Mouse (Mus musculus) lung, embryonic 16.5 days (tissue): Measurements from ENCODE around the gene Ap5m1. TPM values are rescaled to one million over a fixed set of nuclear protein-coding genes. Genes with fewer than 3 reads are reported as not detected.

Experiments used
- ATAC-seq: fragments of 200-750 bp; cut with Nextera tagmentation; 2 replicates; pipeline ENCODE4 v1.8.0; 2017; ENCODE audit warnings: low read depth, mild to moderate bottlenecking, moderate library complexity
- H3K27ac ChIP-seq: fragments of 300-500 bp; sonication (generic); 2 replicates; pipeline ENCODE4 v1.5.1; 2014; ENCODE audit warnings: mild to moderate bottlenecking, control low read depth, low read length
- H3K27me3 ChIP-seq: fragments of 300-500 bp; sonication (generic); 2 replicates; pipeline ENCODE4 v1.6.1; 2014; ENCODE audit warnings: low read depth, low read length, mixed read lengths; ENCODE audit not compliant: control insufficient read depth, insufficient read depth
- H3K36me3 ChIP-seq: fragments of 300-500 bp; sonication (generic); 2 replicates; pipeline ENCODE4 v1.6.1; 2014; ENCODE audit warnings: low read length; ENCODE audit not compliant: control insufficient read depth, insufficient read depth
- H3K4me1 ChIP-seq: fragments of 300-500 bp; sonication (generic); replicated peaks from 2 replicates; pipeline ENCODE4 v1.6.1; 2014; ENCODE audit warnings: low read length, mixed read lengths; ENCODE audit not compliant: control insufficient read depth, insufficient read depth
- H3K4me2 ChIP-seq: fragments of 300-500 bp; sonication (generic); 2 replicates; pipeline ENCODE4 v1.6.1; 2014; ENCODE audit warnings: low read depth, low read length, control low read depth
- H3K4me3 ChIP-seq: fragments of 300-500 bp; sonication (generic); 2 replicates; pipeline ENCODE4 v1.5.1; 2014; ENCODE audit warnings: mild to moderate bottlenecking, low read length, control low read depth
- H3K9ac ChIP-seq: fragments of 300-500 bp; sonication (generic); 2 replicates; pipeline ENCODE4 v1.6.1; 2014; ENCODE audit warnings: low read length, control low read depth
- H3K9me3 ChIP-seq: fragments of 300-500 bp; sonication (generic); 2 replicates; pipeline ENCODE4 v1.6.1; 2016; ENCODE audit warnings: low read length; ENCODE audit not compliant: control insufficient read depth
- WGBS: fragments of 180-500 bp; shearing (Covaris S2); extraction: QIAGEN DNeasy Blood & Tissue Kit; methylation state at CpG from one replicate; pipeline ENCODE4 v1.1.7; 2014; 5-methylcytosine and 5-hydroxymethylcytosine counted together
- polyA plus RNA-seq: library from polyadenylated mRNA; unstranded; fragments of >200 nt; fragmentation: Nextera tagmentation; extraction: Ambion mirVana; gene quantifications from 2 replicates; pipeline ENCODE4 v1.2.1, GENCODE M21; 2015

The Ap5m1 gene
- polyA plus RNA-seq, 1 experiment from 2014 or later, result 24.7 TPM

GRCm38 (mm10) chr14:49072837-49073236 lies 6.9 kb downstream of the Ap5m1 start:
- ATAC-seq, result no peak
- H3K27me3 ChIP-seq, result no peaks in the 10 kb centered on the region
- H3K27ac ChIP-seq, result no peak overlapping the region
- WGBS, result 75% methylated on average over 2 of the region's 2 CpGs
- 0 out of 2 replicates have a peak, but pooled peaks cover under 1% of the 10 kb centered on the region for H3K4me1 ChIP-seq
- peaks cover 4% of the 10 kb centered on the region for H3K36me3 ChIP-seq
- H3K9ac ChIP-seq, result no peak overlapping the region
- H3K4me3 ChIP-seq, result no peak overlapping the region
- no peaks in the 10 kb centered on the region for H3K9me3 ChIP-seq
- H3K4me2 ChIP-seq, result no peak overlapping the region

GRCm38 (mm10) chr14:49073896-49074295 lies 8.0 kb downstream of the Ap5m1 start:
- Histone ChIP-seq H3K27me3 (no peaks in the 10 kb centered on the region), H3K27ac (no peak overlapping the region), H3K4me3 (no peak overlapping the region), H3K36me3 (peaks cover 4% of the 10 kb centered on the region), H3K9ac (no peak overlapping the region), H3K4me1 (no peaks in the 10 kb centered on the region), H3K4me2 (no peak overlapping the region), H3K9me3 (no peaks in the 10 kb centered on the region)
- ATAC-seq, result no peak
- 96% methylated on average over 7 of the region's 7 CpGs for WGBS

- Histone ChIP-seq H3K9ac (no peak overlapping the region), H3K27me3 (no peaks in the 10 kb centered on the region), H3K4me1 (no peaks in the 10 kb centered on the region), H3K27ac (no peak overlapping the region), H3K9me3 (no peaks in the 10 kb centered on the region), H3K36me3 (peaks cover 4% of the 10 kb centered on the region), H3K4me2 (no peak overlapping the region), H3K4me3 (no peak overlapping the region)
- ATAC-seq, result no peak
- WGBS, result 53% methylated on average over 2 of the region's 2 CpGs
These were observed 8.5 kb downstream of the Ap5m1 start for GRCm38 (mm10) chr14:49074361-49074760.

- 91% methylated on average over 2 of the region's 2 CpGs for WGBS
- Histone ChIP-seq H3K4me1 (no peaks in the 10 kb centered on the region), H3K9me3 (no peaks in the 10 kb centered on the region), H3K27me3 (no peaks in the 10 kb centered on the region), H3K4me3 (no peak overlapping the region), H3K4me2 (no peak overlapping the region), H3K36me3 (peaks cover 3% of the 10 kb centered on the region), H3K9ac (no peak overlapping the region), H3K27ac (no peak overlapping the region)
- ATAC-seq, result no peak
These were observed 12.9 kb downstream of the Ap5m1 start for GRCm38 (mm10) chr14:49078820-49079219.

- Histone ChIP-seq H3K4me2 (no peak overlapping the region), H3K9ac (no peak overlapping the region), H3K4me1 (no peaks in the 10 kb centered on the region), H3K4me3 (no peak overlapping the region), H3K27ac (no peak overlapping the region), H3K9me3 (no peaks in the 10 kb centered on the region), H3K36me3 (0 out of 2 replicates have a peak, but pooled peaks cover 3% of the 10 kb centered on the region), H3K27me3 (no peaks in the 10 kb centered on the region)
- ATAC-seq, result no peak
- WGBS, result 87% methylated on average over 4 of the region's 4 CpGs
These were observed 20.6 kb downstream of the Ap5m1 start for GRCm38 (mm10) chr14:49086522-49086921.

GRCm38 (mm10) chr14:49088155-49089048 lies 22.5 kb downstream of the Ap5m1 start:
- no peaks in the 10 kb centered on the region for H3K4me1 ChIP-seq
- no peak overlapping the region for H3K4me2 ChIP-seq
- H3K27me3 ChIP-seq, result no peaks in the 10 kb centered on the region
- H3K27ac ChIP-seq, result no peak overlapping the region
- WGBS, result 79% methylated on average over 14 of the region's 14 CpGs
- no peaks in the 10 kb centered on the region for H3K9me3 ChIP-seq
- H3K4me3 ChIP-seq, result no peak overlapping the region
- 0 out of 2 replicates have a peak, but pooled peaks cover 3% of the 10 kb centered on the region for H3K36me3 ChIP-seq
- ATAC-seq, result no peak
- no peak overlapping the region for H3K9ac ChIP-seq

GRCm38 (mm10) chr14:49089461-49090058 lies 23.7 kb downstream of the Ap5m1 start:
- H3K27ac ChIP-seq, result no peak overlapping the region
- no peaks in the 10 kb centered on the region for H3K27me3 ChIP-seq
- ATAC-seq, result no peak
- no peak overlapping the region for H3K4me3 ChIP-seq
- H3K4me1 ChIP-seq, result no peaks in the 10 kb centered on the region
- no peak overlapping the region for H3K4me2 ChIP-seq
- no peaks in the 10 kb centered on the region for H3K9me3 ChIP-seq
- H3K36me3 ChIP-seq, result 0 out of 2 replicates have a peak, but pooled peaks cover 3% of the 10 kb centered on the region
- no peak overlapping the region for H3K9ac ChIP-seq
- WGBS, result 31% methylated on average over 6 of the region's 6 CpGs

GRCm38 (mm10) chr14:49090102-49090501 lies 24.2 kb downstream of the Ap5m1 start:
- 62% methylated on average over 5 of the region's 5 CpGs for WGBS
- Histone ChIP-seq H3K4me1 (no peaks in the 10 kb centered on the region), H3K27me3 (no peaks in the 10 kb centered on the region), H3K27ac (no peak overlapping the region), H3K4me3 (no peak overlapping the region), H3K9me3 (no peaks in the 10 kb centered on the region), H3K36me3 (0 out of 2 replicates have a peak, but pooled peaks cover 2% of the 10 kb centered on the region), H3K9ac (no peak overlapping the region), H3K4me2 (no peak overlapping the region)
- ATAC-seq, result no peak

- Histone ChIP-seq H3K9me3 (no peaks in the 10 kb centered on the region), H3K36me3 (no peaks in the 10 kb centered on the region), H3K4me3 (no peak overlapping the region), H3K27me3 (no peaks in the 10 kb centered on the region), H3K9ac (no peak overlapping the region), H3K4me2 (no peak overlapping the region), H3K4me1 (no peaks in the 10 kb centered on the region), H3K27ac (no peak overlapping the region)
- WGBS, result 92% methylated on average over 4 of the region's 4 CpGs
- no peak for ATAC-seq
These were observed 25.4 kb downstream of the Ap5m1 start for GRCm38 (mm10) chr14:49091277-49091676.
